Mouse (Mus musculus): ENCODE results near the gene Cdc42bpg.

DNA sequence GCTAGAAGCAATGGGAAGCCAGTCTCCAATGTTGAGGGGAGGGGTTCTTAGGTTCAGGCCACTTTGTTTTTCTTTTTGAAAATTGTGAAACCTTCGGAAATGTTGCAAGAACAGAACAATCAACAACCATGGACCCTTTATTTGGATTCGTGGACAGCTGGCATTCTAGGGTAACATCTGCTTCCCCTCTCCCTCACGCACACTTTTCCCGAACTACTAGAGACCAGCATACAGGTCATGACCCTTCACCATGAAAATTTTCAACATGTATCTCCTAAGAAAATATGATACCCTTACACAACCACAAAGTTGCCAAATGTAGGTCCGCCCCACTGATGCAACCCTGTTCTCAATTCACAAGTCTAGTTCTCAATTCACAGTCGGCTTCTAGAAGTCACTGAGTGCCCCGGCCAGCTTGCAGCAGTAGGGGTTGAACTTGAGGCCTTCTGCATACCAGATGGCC, 37.6 kb upstream of the Cdc42bpg start:
- TF ChIP-seq EP300 (IDR thresholded peaks at IDR 0.05; ENCODE audit: low read depth) (peak; percentile 76), CTCF (IDR thresholded peaks at IDR 0.05; ENCODE audit: low read depth) (no peak)

All from liver, postnatal 0 days (tissue).